Mouse (Mus musculus) common myeloid progenitor, adult 5-6 weeks (primary cell): ENCODE measurements around the gene Il1rl1. TPM values are rescaled to one million over a fixed set of nuclear protein-coding genes. Genes with fewer than 3 reads are reported as not detected.
A peak's percentile ranks its signal among the peaks of the same experiment; 100 is the strongest.

Experiments
- ATAC-seq: replicated peaks from 2 replicates; pipeline ENCODE4 v1.8.0; 2016; ENCODE audit warnings: low read depth, mild to moderate bottlenecking, moderate TSS enrichment, inconsistent platforms; ENCODE audit not compliant: poor library complexity, severe bottlenecking
- total RNA-seq: library from RNA; stranded (forward); fragments of 200-1000, 187-1606 nt; gene quantifications from 2 replicates; pipeline ENCODE4 v1.2.3, GENCODE M21; 2017

Gene Il1rl1
- total RNA-seq, 1 experiment from 2014 or later, result 40.6 TPM

DNA sequence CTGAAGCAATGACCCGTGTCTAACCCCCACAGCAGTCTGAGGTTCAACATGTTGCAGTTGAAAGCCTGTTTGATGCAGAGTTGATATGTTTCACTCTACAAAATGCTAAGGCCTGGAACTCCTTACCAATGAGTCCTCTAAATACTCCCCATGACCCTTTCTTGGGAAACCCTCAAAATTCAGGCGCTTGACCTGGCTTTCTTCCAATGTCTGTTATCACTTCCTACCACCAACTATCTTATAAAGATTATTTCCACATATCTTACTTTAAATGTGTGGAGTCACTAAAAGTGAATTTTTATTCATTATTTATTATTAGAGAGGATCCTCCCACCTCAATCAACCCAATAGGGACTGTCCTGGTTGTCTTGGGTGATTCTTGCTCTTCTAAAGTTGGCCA is 2.8 kb downstream of the Il1rl1 start:
- no peak for ATAC-seq

- ATAC-seq, result no peak
Measured at GRCm38 (mm10) chr1:40435936-40436335, 6.6 kb downstream of the Il1rl1 start.

DNA sequence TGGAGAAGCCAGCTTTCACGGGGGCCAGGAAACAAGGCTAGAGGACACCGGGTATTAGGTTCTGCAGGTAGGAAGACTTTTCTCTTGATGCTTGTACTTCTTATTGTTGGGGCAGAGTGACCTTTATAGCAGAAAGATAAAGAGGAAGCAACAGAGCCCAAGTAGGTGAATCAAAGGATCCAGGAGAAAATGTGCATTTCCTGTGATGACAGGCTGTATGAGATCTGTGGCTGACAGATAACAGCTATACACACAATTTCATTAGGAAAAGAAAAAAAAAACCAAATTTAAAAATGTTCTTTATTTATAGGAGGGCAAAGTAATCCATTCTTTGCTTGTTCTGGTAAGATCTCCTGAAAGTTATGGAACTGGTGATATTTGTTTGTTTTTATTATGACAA is 8.0 kb downstream of the Il1rl1 start:
- peak; percentile 39; the same call in 1 of the 2 replicates for ATAC-seq

- ATAC-seq, result no peak
Measured at GRCm38 (mm10) chr1:40439504-40439903, 10.1 kb downstream of the Il1rl1 start.

GRCm38 (mm10) chr1:40444800-40445199 is 15.4 kb downstream of the Il1rl1 start:
- 0 out of 2 replicates have a peak, but pooled peaks have one; percentile 45 for ATAC-seq

GRCm38 (mm10) chr1:40465477-40466430 is 36.4 kb downstream of the Il1rl1 start, which contains the start of gene Il18r1:
Gene Il18r1 (plus strand): TSS chr1:40465552.
- peak; percentile 61 for ATAC-seq

- ATAC-seq, result no peak
Measured at GRCm38 (mm10) chr1:40467306-40467705, 37.9 kb downstream of the Il1rl1 start.

- ATAC-seq, result no peak
Measured at GRCm38 (mm10) chr1:40468805-40469204, 39.4 kb downstream of the Il1rl1 start.

DNA sequence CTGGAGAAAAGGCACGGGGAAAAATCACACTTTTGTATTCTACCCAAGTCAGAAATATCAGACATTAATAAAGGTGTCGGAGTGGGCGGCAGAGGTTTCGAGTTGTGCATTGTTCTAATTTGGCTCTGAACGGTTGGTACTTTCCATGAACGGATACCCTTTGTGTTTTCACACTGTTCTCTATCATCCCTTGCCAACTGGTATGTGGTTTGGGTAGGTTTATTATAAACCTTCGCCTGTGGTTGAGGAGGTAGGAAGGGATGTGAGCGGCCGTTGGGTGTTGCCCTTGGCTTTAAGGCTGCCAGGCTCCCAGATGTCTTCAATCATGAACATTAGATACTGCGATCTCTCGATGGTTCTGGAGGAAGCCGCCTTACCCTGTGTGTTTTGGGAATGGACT is 40.5 kb downstream of the Il1rl1 start:
- ATAC-seq, result peak; percentile 82

- no peak for ATAC-seq
Measured at GRCm38 (mm10) chr1:40472401-40472800, 43.0 kb downstream of the Il1rl1 start.

DNA sequence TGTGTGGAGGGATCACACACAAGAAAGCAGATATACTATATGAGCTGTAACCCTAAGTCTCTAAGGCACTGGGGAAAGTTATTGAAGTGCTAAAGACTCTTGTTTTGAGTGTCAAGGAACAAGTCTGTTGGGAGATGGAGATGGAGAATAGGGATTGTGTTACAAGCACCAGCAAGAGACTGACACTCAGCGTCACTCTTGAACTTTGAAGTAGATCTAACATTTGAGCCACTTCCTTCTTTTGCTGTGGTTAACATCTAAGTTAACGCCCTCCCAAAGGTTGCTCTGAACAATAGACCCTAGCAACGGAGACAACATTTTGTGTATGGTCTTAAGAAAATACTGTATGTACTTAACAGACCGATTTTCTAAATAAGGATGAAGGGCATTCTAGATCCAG is 44.3 kb downstream of the Il1rl1 start:
- ATAC-seq, result peak; percentile 53

DNA sequence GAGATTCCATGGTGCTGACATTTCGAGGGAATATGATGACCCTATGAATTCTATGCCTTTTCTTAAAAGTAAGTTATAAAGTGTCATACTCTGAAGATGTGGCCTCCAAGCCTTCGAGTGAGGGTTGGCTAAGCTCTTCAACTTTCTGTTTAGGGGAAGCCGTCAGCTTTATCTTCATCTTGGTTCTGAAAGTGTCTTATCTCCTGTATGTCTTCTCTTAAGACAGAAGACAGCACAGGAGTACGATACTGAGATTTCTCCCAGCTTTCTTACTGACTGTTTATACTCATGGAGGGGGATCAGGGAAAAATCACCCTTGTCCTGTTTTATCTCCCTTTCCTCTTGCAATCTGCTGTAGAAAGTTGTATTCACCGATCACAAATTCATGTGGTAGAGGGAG is 45.0 kb downstream of the Il1rl1 start:
- ATAC-seq, result no peak

- ATAC-seq, result peak; percentile 51
Measured at GRCm38 (mm10) chr1:40475697-40476096, 46.3 kb downstream of the Il1rl1 start.

DNA sequence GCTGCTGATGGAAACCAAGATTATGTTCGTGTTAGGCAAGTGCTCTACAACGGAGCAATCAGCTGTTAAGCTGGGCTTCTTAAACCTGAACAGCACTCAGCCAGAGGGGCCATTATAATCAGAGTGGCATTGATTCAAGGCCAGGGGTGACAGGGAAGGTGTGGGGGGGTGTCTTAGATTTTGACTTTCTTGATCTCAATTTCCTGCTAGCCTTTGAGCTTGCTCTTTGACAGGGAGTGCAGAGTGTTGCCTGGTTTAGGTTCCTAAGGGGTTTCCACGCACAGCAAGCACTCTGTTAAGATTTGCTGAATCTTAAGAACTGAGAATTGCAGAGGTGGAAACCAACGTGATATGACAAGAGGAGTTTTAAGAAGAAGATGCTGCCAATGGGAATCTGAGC is 47.4 kb downstream of the Il1rl1 start:
- no peak for ATAC-seq

- peak; percentile 80 for ATAC-seq
Measured at GRCm38 (mm10) chr1:40479505-40479923, 50.1 kb downstream of the Il1rl1 start.

- no peak for ATAC-seq
Measured at GRCm38 (mm10) chr1:40494594-40494993, 65.2 kb downstream of the Il1rl1 start.

GRCm38 (mm10) chr1:40499708-40500107 is 70.3 kb downstream of the Il1rl1 start:
- no peak for ATAC-seq

- ATAC-seq, result peak; percentile 40
Measured at GRCm38 (mm10) chr1:40501126-40501525, 71.8 kb downstream of the Il1rl1 start.

DNA sequence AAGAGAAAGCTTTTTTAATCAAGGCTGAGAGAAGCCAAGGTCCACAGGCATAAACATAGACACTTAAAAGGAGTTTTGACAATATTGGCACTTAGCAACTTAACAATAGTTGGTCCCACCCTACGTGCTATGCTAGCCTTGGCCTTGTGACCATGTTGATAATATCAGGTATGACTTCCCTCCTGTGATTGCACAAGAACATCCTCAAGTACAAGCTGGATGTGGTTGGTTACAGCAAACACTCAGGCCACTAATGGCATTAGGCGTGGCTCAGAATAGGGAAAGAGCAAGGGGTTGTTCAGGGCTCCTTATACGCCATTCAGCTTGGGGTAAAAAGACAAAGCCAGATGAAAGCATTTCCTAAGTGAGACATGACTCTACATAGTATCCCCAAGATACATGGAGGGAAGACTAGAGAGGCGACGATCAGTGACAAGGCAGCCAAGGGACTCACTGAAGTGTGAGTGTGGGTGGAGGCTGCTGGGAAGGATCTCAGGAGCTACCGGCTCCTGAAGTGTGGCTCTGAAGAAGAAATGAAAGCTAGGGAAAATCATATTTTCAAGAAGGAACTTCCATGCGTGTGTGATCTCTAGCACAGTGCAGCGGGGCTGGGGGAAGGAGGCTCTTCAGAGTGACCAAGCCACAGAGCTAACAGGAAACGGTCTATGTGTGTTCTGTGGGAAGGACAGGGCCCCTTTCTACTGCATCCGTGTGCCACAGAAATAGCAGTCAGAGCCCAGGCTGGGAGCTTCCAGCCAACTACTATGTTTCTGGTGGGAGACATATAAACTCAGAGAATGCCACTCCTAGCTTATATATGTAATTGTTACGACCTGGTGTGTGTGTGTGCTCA is 72.4 kb downstream of the Il1rl1 start:
- peak; percentile 76 for ATAC-seq

GRCm38 (mm10) chr1:40504548-40504947 is 75.2 kb downstream of the Il1rl1 start:
- ATAC-seq, result peak; percentile 51
